Mouse (Mus musculus) T-helper 1 cell (primary cell): Measurements from ENCODE around the gene Rpl37.

ENCODE experiments used
- in situ Hi-C: fragments of 300-600 bp; cut with MboI, MseI; formaldehyde crosslinking; loops from one replicate; pipeline ENCODE4 v1.15.1; 2025; ENCODE audit warnings: high pct_unique_total_duplicates

Rpl37 gene

GRCm38 (mm10) chr15:5145196-5145945, 28.9 kb downstream of the Rpl37 start:
- in situ Hi-C loops, result loop anchor here (25.0 kb wide), 1 partner anchor 1442 kb away; no protein-coding TSS in a partner anchor

GRCm38 (mm10) chr15:5149187-5149586, 32.7 kb downstream of the Rpl37 start:
- in situ Hi-C loops, result loop anchor here (25.0 kb wide), 1 partner anchor 1438 kb away; no protein-coding TSS in a partner anchor

DNA sequence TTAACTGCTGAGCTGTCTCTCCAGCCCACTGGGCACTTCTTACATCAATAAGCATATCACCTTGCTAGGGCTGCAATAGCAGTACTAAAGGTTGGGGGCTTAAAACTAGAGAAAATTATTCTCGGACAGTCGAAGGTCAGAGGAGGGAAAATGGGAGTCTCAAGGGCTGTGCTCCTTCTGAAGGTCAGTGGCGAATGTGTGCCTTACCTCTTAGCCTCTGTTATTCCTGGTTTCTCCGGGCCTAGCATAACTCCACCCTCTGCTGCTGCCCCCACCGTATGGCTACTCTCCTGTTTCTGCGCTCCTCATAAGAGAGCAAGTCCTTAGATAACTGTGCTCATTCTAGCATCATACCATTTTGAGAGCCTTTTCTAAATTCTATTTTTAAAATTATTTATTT, 35.7 kb downstream of the Rpl37 start:
- in situ Hi-C loops, result no loop called here

DNA sequence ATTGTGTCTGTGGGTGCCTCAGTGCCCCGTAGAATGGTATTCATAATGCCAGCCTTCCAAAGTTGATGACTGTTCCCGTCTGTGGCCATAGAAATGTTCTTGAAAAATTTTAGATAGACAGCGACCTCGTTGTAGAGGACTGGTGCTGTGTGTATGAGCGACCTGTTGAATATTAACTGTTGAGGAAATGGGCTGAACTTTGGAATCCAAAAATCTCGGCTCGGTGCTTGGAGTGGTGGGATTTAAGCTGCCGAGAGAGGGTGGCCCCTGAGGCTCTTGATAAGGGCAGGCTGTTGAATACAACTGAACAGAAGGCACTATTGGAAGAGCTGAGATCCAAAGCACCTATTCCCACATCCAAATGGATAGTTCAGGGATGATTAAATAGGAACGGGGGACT, 38.2 kb downstream of the Rpl37 start:
- in situ Hi-C loops, result no loop called here

DNA sequence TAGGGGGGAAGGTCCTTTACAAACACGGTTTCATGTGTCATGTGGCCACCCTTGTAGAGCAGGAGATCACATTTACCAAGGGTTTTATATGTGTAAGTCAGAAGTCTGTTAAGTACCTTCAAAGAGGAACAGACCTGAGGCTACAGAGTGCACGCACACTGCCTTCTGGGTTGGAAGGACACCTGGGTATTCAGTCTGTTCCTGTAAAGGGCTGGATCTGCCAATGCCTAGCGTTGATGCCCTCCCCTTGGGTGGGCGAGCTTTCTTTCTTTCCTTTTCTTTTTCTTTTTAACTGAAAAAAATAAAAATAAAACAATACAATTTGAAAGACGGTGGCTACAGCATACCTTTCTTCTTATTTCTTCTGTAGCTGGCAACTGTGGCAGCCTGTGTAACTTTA, 38.6 kb downstream of the Rpl37 start:
- in situ Hi-C loops, result no loop called here

GRCm38 (mm10) chr15:5156355-5156754, 39.9 kb downstream of the Rpl37 start:
- in situ Hi-C loops, result no loop called here

DNA sequence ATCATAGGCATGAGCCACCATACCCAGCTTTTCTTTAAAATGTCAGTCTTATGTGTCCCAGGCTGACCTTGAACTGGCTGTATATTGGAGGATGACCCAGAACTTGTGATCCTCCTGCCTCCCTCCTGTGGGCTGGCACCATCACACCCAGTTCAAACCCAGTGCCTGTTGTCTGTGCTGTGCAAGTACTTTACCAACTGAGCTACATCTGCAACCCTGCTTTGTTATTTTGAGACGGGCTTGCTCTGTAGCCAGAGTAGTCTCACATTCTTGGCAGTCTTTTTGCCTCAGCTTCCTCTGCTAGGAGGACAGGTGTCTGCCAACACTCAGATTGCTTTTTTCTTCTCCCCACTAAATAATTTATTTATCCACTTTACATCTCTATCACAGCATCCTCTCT, 40.9 kb downstream of the Rpl37 start:
- in situ Hi-C loops, result no loop called here

DNA sequence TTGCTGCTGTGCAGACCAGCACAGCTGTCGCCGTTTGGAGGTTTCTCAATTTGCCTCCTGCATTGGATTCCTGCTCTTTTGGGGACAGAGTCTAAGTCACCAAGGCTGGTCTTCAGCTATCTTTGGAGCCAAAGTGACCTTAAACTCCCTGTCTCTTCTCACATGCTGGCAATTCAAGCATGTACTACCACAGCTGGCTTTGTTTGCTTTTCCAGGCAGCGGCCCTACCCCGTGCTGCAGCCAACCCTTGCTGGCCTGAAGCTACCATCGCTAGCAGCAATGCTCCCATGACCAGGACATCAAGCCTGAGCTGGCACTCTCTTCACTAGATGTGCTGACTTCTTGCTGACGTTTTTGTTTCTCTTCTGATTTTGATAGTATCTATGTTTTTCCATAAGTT, 42.4 kb downstream of the Rpl37 start:
- in situ Hi-C loops, result no loop called here

- in situ Hi-C loops, result no loop called here
These were observed 48.8 kb downstream of the Rpl37 start for GRCm38 (mm10) chr15:5165121-5165773.
